Mouse (Mus musculus) cortical plate, adult 2 months (tissue): Measurements from ENCODE around the gene Celf2.

Experiments
- CTCF ChIP-seq: fragments of 200-500 bp; IDR thresholded peaks from 2 replicates; pipeline ENCODE4 v1.5.1; 2011; ENCODE audit warnings: mild to moderate bottlenecking, control low read depth, low read length; ENCODE audit not compliant: insufficient read depth; ENCODE audit errors: extremely low read depth
- POLR2A ChIP-seq: fragments of 200-500 bp; IDR thresholded peaks from 2 replicates; pipeline ENCODE4 v1.6.1; 2011; ENCODE audit warnings: mild to moderate bottlenecking, low read length, control low read depth; ENCODE audit not compliant: insufficient read depth; ENCODE audit errors: extremely low read depth

- TF ChIP-seq CTCF (no peak), POLR2A (no peak)
These were observed 131.5 kb downstream of the Celf2 start for GRCm38 (mm10) chr2:7377878-7378277.
